Mouse (Mus musculus): ENCODE measurements around the gene Tmem50a.

GRCm38 (mm10) chr4:134865340-134865739 is 49.5 kb downstream of the Tmem50a start:
- TF ChIP-seq CTCF (IDR thresholded peaks at IDR 0.05; ENCODE audit: insufficient read depth, low read length), result no peak
- no peak for TF ChIP-seq POLR2A (IDR thresholded peaks at IDR 0.05; ENCODE audit: borderline replicate concordance, extremely low read depth, low read depth, low read length)
